Mouse (Mus musculus) v-Abl transformed pro-B cells (cell line): ENCODE data around the gene Olfr460.
"Not testable (repeated sequence)": the region's sequence is repeated elsewhere in the genome, so short reads cannot be mapped to it uniquely, and the experiment has no call there.

Experiments
- in situ Hi-C, 2 experiments: fragments of 400-800 bp; cut with MboI; formaldehyde crosslinking; loops; one replicate each; pipeline ENCODE4 v1.15.1; 2025; ENCODE audit not compliant: unreplicated experiment in 2 of 2

The Olfr460 gene

GRCm38 (mm10) chr6:40569187-40569586, at the start of gene Olfr460:
Gene Olfr460 (plus strand): TSS chr6:40569487.
- in situ Hi-C loops: no loop called here

GRCm38 (mm10) chr6:40544690-40545089, 24.6 kb upstream of the Olfr460 start:
- in situ Hi-C loops: no loop called here

- in situ Hi-C loops: no loop called here
These were observed 14.3 kb upstream of the Olfr460 start, which contains the start of gene Olfr461 for GRCm38 (mm10) chr6:40554950-40555349. Gene Olfr461 (minus strand): TSS chr6:40555050.

- in situ Hi-C loops: no loop called here
These were observed 4.3 kb downstream of the Olfr460 start for GRCm38 (mm10) chr6:40573618-40574017.

- in situ Hi-C loops: no loop called here
These were observed 7.0 kb downstream of the Olfr460 start for GRCm38 (mm10) chr6:40576305-40576704.

- in situ Hi-C loops: no loop called here
These were observed 15.0 kb downstream of the Olfr460 start for GRCm38 (mm10) chr6:40584336-40584735.

GRCm38 (mm10) chr6:40585645-40586044, 16.4 kb downstream of the Olfr460 start, which contains the start of gene Clec5a:
Gene Clec5a (minus strand): TSS chr6:40585821.
- in situ Hi-C loops: no loop called here

- in situ Hi-C loops: no loop called here
These were observed 19.1 kb downstream of the Olfr460 start for GRCm38 (mm10) chr6:40588346-40588745.

GRCm38 (mm10) chr6:40594804-40595550, 25.7 kb downstream of the Olfr460 start:
- in situ Hi-C loops: no loop called here

- in situ Hi-C loops: not testable (repeated sequence)
These were observed 29.3 kb downstream of the Olfr460 start for GRCm38 (mm10) chr6:40598546-40598945.

GRCm38 (mm10) chr6:40607431-40607830, 38.1 kb downstream of the Olfr460 start:
- in situ Hi-C loops: no loop called here

- in situ Hi-C loops: no loop called here
These were observed 41.0 kb downstream of the Olfr460 start for GRCm38 (mm10) chr6:40610244-40610643.

GRCm38 (mm10) chr6:40613260-40613852, 44.1 kb downstream of the Olfr460 start, which contains the start of gene Tas2r138:
Gene Tas2r138 (minus strand): TSS chr6:40613310.
- in situ Hi-C loops: no loop called here

- in situ Hi-C loops: no loop called here
These were observed 48.7 kb downstream of the Olfr460 start for GRCm38 (mm10) chr6:40617965-40618364.
